Mouse (Mus musculus): ENCODE measurements around the gene Akap13.
A peak's percentile ranks its signal among the peaks of the same experiment; 100 is the strongest.
"Not testable (repeated sequence)": the region's sequence is repeated elsewhere in the genome, so short reads cannot be mapped to it uniquely, and the experiment has no call there.

The Akap13 gene

GRCm38 (mm10) chr7:75760661-75761319, 305.5 kb downstream of the Akap13 start:
- DNase-seq (ENCODE audit: low spot score), result not testable (repeated sequence)

- DNase-seq (ENCODE audit: low spot score), result not testable (repeated sequence)
These were observed 306.9 kb downstream of the Akap13 start for GRCm38 (mm10) chr7:75762225-75762624.

GRCm38 (mm10) chr7:75767080-75767769, 311.9 kb downstream of the Akap13 start:
- DNase-seq (ENCODE audit: low spot score), result not testable (repeated sequence)

GRCm38 (mm10) chr7:75768169-75768568, 312.8 kb downstream of the Akap13 start:
- no peak for DNase-seq (ENCODE audit: low spot score)

- DNase-seq (ENCODE audit: low spot score), result no peak
These were observed 314.6 kb downstream of the Akap13 start for GRCm38 (mm10) chr7:75769909-75770308.

- not testable (repeated sequence) for DNase-seq (ENCODE audit: low spot score)
These were observed 319.1 kb downstream of the Akap13 start for GRCm38 (mm10) chr7:75774095-75775078.

GRCm38 (mm10) chr7:75778053-75778452, 322.7 kb downstream of the Akap13 start:
- DNase-seq (ENCODE audit: low spot score), result no peak

- DNase-seq (ENCODE audit: low spot score), result no peak
These were observed 325.5 kb downstream of the Akap13 start for GRCm38 (mm10) chr7:75780812-75781211.

- no peak for DNase-seq (ENCODE audit: low spot score)
These were observed 326.1 kb downstream of the Akap13 start for GRCm38 (mm10) chr7:75781298-75781947.

- DNase-seq (ENCODE audit: low spot score), result peak; percentile 93
These were observed 326.8 kb downstream of the Akap13 start for GRCm38 (mm10) chr7:75781948-75782722.

GRCm38 (mm10) chr7:75782723-75783011, 327.3 kb downstream of the Akap13 start:
- no peak for DNase-seq (ENCODE audit: low spot score)

- no peak for DNase-seq (ENCODE audit: low spot score)
These were observed 330.3 kb downstream of the Akap13 start for GRCm38 (mm10) chr7:75785388-75786328.

GRCm38 (mm10) chr7:75786812-75787211, 331.5 kb downstream of the Akap13 start:
- DNase-seq (ENCODE audit: low spot score), result no peak

- DNase-seq (ENCODE audit: low spot score), result peak; percentile 67
These were observed 332.0 kb downstream of the Akap13 start for GRCm38 (mm10) chr7:75787371-75787770.

GRCm38 (mm10) chr7:75788069-75788800, 332.9 kb downstream of the Akap13 start:
- DNase-seq (ENCODE audit: low spot score), result not testable (repeated sequence)

- not testable (repeated sequence) for DNase-seq (ENCODE audit: low spot score)
These were observed 333.4 kb downstream of the Akap13 start for GRCm38 (mm10) chr7:75788801-75789135.

GRCm38 (mm10) chr7:75789746-75790145, 334.4 kb downstream of the Akap13 start:
- DNase-seq (ENCODE audit: low spot score), result no peak

GRCm38 (mm10) chr7:75791092-75791837, 335.9 kb downstream of the Akap13 start:
- peak; percentile 52 for DNase-seq (ENCODE audit: low spot score)

GRCm38 (mm10) chr7:75793091-75793490, 337.8 kb downstream of the Akap13 start:
- no peak for DNase-seq (ENCODE audit: low spot score)
